Comparison of ENCODE assay signal across 9 mouse cellular contexts in genomic region chr12:30912840-30913239, GRCm38 (mm10). TPM values are rescaled to one million over a fixed set of nuclear protein-coding genes. Genes with fewer than 3 reads are reported as not detected.
DNase-seq lines count a peak whose midpoint lies in the region; ATAC-seq and TF ChIP-seq lines count a peak whose summit lies in the region.
"Had no signal": no experiment of that assay in that cellular context is flagged by ENCODE, and none has a peak within 500 bp of the region (broad histone marks: within the 10 kb centered on the region; RNA-seq: fewer than 3 reads in every experiment).

No protein-coding gene starts in this region.

- H3K9ac ChIP-seq in lung, postnatal 0 days (replicated peaks; ENCODE audit: low read depth): no peak overlapping the region
- peak overlapping the region; percentile 79; the same call in 1 of the 2 replicates for H3K9ac ChIP-seq in hindbrain, embryonic 16.5 days (ENCODE audit: low read depth, low read length)
- H3K9ac ChIP-seq in limb, embryonic 13.5 days: no peak overlapping the region

- DNase-seq in lung, postnatal 0 days (ENCODE audit: low spot score): peak; percentile 10
- no peak for DNase-seq in lung, postnatal 4 days
- DNase-seq in spleen, postnatal 10 days (ENCODE audit: low spot score in 2 of 2): no peak
- DNase-seq: thymus, adult 2 months had no signal

- TF ChIP-seq POLR2A in small intestine, adult 2 months (IDR thresholded peaks at IDR 0.05; ENCODE audit: low read depth, low read length): no peak

- H3K36me3 ChIP-seq in lung, postnatal 0 days (ENCODE audit: insufficient read depth, low read length): no peaks in the 10 kb centered on the region
- H3K36me3 ChIP-seq in hindbrain, embryonic 16.5 days (ENCODE audit: control insufficient read depth, insufficient read depth, low read length): no peaks in the 10 kb centered on the region
- H3K36me3 ChIP-seq in limb, embryonic 13.5 days: peaks cover 7% of the 10 kb centered on the region; the same call in 1 of the 2 replicates
- no peaks in the 10 kb centered on the region for H3K36me3 ChIP-seq in small intestine, adult 2 months (ENCODE audit: control insufficient read depth, insufficient read depth, low read length)

- ATAC-seq in lung, postnatal 0 days: no peak
- ATAC-seq in hindbrain, embryonic 16.5 days: no peak
- ATAC-seq in limb, embryonic 13.5 days (ENCODE audit: low FRiP score, low read depth): no peak
- ATAC-seq in frontal cortex, adult (ENCODE audit: low TSS enrichment): no peak
- ATAC-seq in CD4-positive, CD25-positive, alpha-beta regulatory T cell, adult 4 months: no peak

- no peak overlapping the region for H3K4me3 ChIP-seq in lung, postnatal 0 days (ENCODE audit: low read depth, low read length)
- H3K4me3 ChIP-seq in hindbrain, embryonic 16.5 days (ENCODE audit: low read length): peak overlapping the region; percentile 75
- peak overlapping the region; percentile 69 for H3K4me3 ChIP-seq in limb, embryonic 13.5 days
- peak overlapping the region; percentile 20; the same call in 1 of the 2 replicates for H3K4me3 ChIP-seq in small intestine, adult 2 months (ENCODE audit: low read depth, low read length)

- no peak overlapping the region for H3K27ac ChIP-seq in lung, postnatal 0 days (ENCODE audit: low read length)
- H3K27ac ChIP-seq in hindbrain, embryonic 16.5 days (ENCODE audit: low read depth, low read length): no peak overlapping the region
- no peak overlapping the region for H3K27ac ChIP-seq in limb, embryonic 13.5 days
- no peak overlapping the region; the same call in 1 of the 2 replicates for H3K27ac ChIP-seq in small intestine, adult 2 months (ENCODE audit: insufficient read depth, low read depth, low read length)

- peak overlapping the region; percentile 97; the same call in 1 of the 2 replicates for H3K4me2 ChIP-seq in lung, postnatal 0 days (replicated peaks; ENCODE audit: low read depth, low read length)
- H3K4me2 ChIP-seq in hindbrain, embryonic 16.5 days (ENCODE audit: low read length): peak overlapping the region; percentile 82
- H3K4me2 ChIP-seq in limb, embryonic 13.5 days (replicated peaks): peak overlapping the region; percentile 93

- H3K4me1 ChIP-seq in lung, postnatal 0 days (ENCODE audit: insufficient read depth, low read depth, low read length): peaks cover 8% of the 10 kb centered on the region; the same call in 1 of the 2 replicates
- H3K4me1 ChIP-seq in hindbrain, embryonic 16.5 days (ENCODE audit: control insufficient read depth, insufficient read depth, low read depth, low read length): peaks cover 17% of the 10 kb centered on the region
- H3K4me1 ChIP-seq in limb, embryonic 13.5 days: peaks cover 22% of the 10 kb centered on the region
- H3K4me1 ChIP-seq in small intestine, adult 2 months (ENCODE audit: control insufficient read depth, insufficient read depth, insufficient read length, low read length): no peaks in the 10 kb centered on the region

- no peak for TF ChIP-seq EP300 in lung, postnatal 0 days (IDR thresholded peaks at IDR 0.05)

- no peaks in the 10 kb centered on the region for H3K9me3 ChIP-seq in lung, postnatal 0 days (ENCODE audit: low read length)
- no peaks in the 10 kb centered on the region for H3K9me3 ChIP-seq in hindbrain, embryonic 16.5 days (ENCODE audit: control insufficient read depth, low read length)
- H3K9me3 ChIP-seq in limb, embryonic 13.5 days: no peaks in the 10 kb centered on the region

- no peak for TF ChIP-seq CTCF in lung, postnatal 0 days (IDR thresholded peaks at IDR 0.05)
- TF ChIP-seq CTCF in small intestine, adult 2 months (IDR thresholded peaks at IDR 0.05; ENCODE audit: extremely low read depth, insufficient read length, insufficient replicate concordance, low read depth, low read length): no peak

- WGBS in lung, postnatal 0 days: 50% methylated on average over 3 of the region's 3 CpGs
- 62% methylated on average over 3 of the region's 3 CpGs for WGBS in hindbrain, embryonic 16.5 days
- whole genome bisulfite sequencing in limb, embryonic 13.5 days: 70% methylated on average over 3 of the region's 3 CpGs
- 26% methylated on average over 3 of the region's 3 CpGs for WGBS in small intestine, adult 2 months

- H3K27me3 ChIP-seq in lung, postnatal 0 days (replicated peaks; ENCODE audit: insufficient read depth, low read length): no peaks in the 10 kb centered on the region
- no peaks in the 10 kb centered on the region for H3K27me3 ChIP-seq in hindbrain, embryonic 16.5 days (replicated peaks; ENCODE audit: control insufficient read depth, insufficient read depth, low read length)
- no peaks in the 10 kb centered on the region for H3K27me3 ChIP-seq in limb, embryonic 13.5 days
- no peaks in the 10 kb centered on the region for H3K27me3 ChIP-seq in small intestine, adult 2 months (ENCODE audit: control insufficient read depth, insufficient read depth, low read length)

RNA-seq across cellular contexts. Expression of gene Sh3yl1, which starts 1.4 kb away (rescaled TPM):
- 13.9 and 15.0 TPM in 2 replicates for polyA plus RNA-seq in lung, postnatal 0 days (2015; fragmentation: Nextera tagmentation; extraction: Ambion mirVana)
- polyA plus RNA-seq in hindbrain, embryonic 16.5 days (2015; fragmentation: Nextera tagmentation; extraction: Ambion mirVana): 47.6 and 55.2 TPM in 2 replicates
- polyA plus RNA-seq in limb, embryonic 13.5 days (2015; fragmentation: Nextera tagmentation; extraction: Ambion mirVana): 14.5 TPM in 2 replicates
- 1.0 and 3.4 TPM in 2 replicates for polyA plus RNA-seq in small intestine, adult 2 months (2012; rRNA removed)
- polyA plus RNA-seq in CD4-positive, CD25-positive, alpha-beta regulatory T cell, adult 4 months (2017; shearing (Covaris generic)): 1 to 10 TPM; 1.0 to 1.4 TPM

RNA-seq across cellular contexts. Expression of gene Acp1, which starts 1.5 kb away (rescaled TPM):
- 85.4 and 88.8 TPM in 2 replicates for polyA plus RNA-seq in lung, postnatal 0 days (2015; fragmentation: Nextera tagmentation; extraction: Ambion mirVana)
- 106 and 115 TPM in 2 replicates for polyA plus RNA-seq in hindbrain, embryonic 16.5 days (2015; fragmentation: Nextera tagmentation; extraction: Ambion mirVana)
- polyA plus RNA-seq in limb, embryonic 13.5 days (2015; fragmentation: Nextera tagmentation; extraction: Ambion mirVana): 172 and 187 TPM in 2 replicates
- polyA plus RNA-seq in small intestine, adult 2 months (2012; rRNA removed): 2.5 and 4.4 TPM in 2 replicates
- polyA plus RNA-seq in CD4-positive, CD25-positive, alpha-beta regulatory T cell, adult 4 months (2017; shearing (Covaris generic)): 100 to 1,000 TPM in 1 of 2 experiments, 10 to 100 TPM in 1; 86.1 to 104 TPM

RNA-seq across cellular contexts. Expression of gene Alkal2, which starts 28.7 kb away (rescaled TPM):
- polyA plus RNA-seq in lung, postnatal 0 days (2015; fragmentation: Nextera tagmentation; extraction: Ambion mirVana): 0.08 TPM in 1 of 2 replicates, not detected in the other
- polyA plus RNA-seq in hindbrain, embryonic 16.5 days (2015; fragmentation: Nextera tagmentation; extraction: Ambion mirVana): 0.80 and 0.84 TPM in 2 replicates
- polyA plus RNA-seq in limb, embryonic 13.5 days (2015; fragmentation: Nextera tagmentation; extraction: Ambion mirVana): 1.6 and 3.6 TPM in 2 replicates
- polyA plus RNA-seq in small intestine, adult 2 months (2012; rRNA removed): 0.08 and 0.29 TPM in 2 replicates
- polyA plus RNA-seq in CD4-positive, CD25-positive, alpha-beta regulatory T cell, adult 4 months (2017; shearing (Covaris generic)): not detected

Comparison
In these comparisons a context has a peak if more than half of its experiments do, and no peak if none do; other contexts are left out.
1. RNA of gene Acp1, which starts 1.5 kb away (polyA plus RNA-seq): 172 to 187 TPM in limb, embryonic 13.5 days, 106 to 115 TPM in hindbrain, embryonic 16.5 days, 86.1 to 104 TPM in CD4-positive, CD25-positive, alpha-beta regulatory T cell, adult 4 months and 85.4 to 88.8 TPM in lung, postnatal 0 days; 2.5 to 4.4 TPM in small intestine, adult 2 months; every median in the first group is over 10 times any median in the second.
2. Peak in every context shown above with its lines, with median percentiles within 50 percentile points of each other: H3K4me2 ChIP-seq.